Mouse (Mus musculus) megakaryocyte progenitor cell, adult 5-6 weeks (primary cell): ENCODE results near the gene Taf1. TPM values are rescaled to one million over a fixed set of nuclear protein-coding genes. Genes with fewer than 3 reads are reported as not detected.

Experiments used
- ATAC-seq: replicated peaks from 2 replicates; pipeline ENCODE4 v1.8.0; 2016; ENCODE audit warnings: mild to moderate bottlenecking, moderate TSS enrichment, inconsistent platforms; ENCODE audit not compliant: poor library complexity
- total RNA-seq, 2 experiments: library from RNA; stranded (forward) in 1 of 2; stranded (reverse) in 1 of 2; fragments of 157-497, 149-512 nt in 1 of 2; fragments of 200-1000 nt in 1 of 2; gene quantifications; 2 replicates each; pipeline versions ENCODE4 v1.2.3 to v1.2.4; 2015 to 2017

The Taf1 gene
- total RNA-seq, 2 experiments from 2014 or later: 43.6 to 49.3 TPM

GRCm38 (mm10) chrX:101646621-101647020 is 114.1 kb downstream of the Taf1 start:
- peak; percentile 63 for ATAC-seq

Other genes starting within 250 kb of the Taf1 start
- not detected in 2 replicates for gene Nlgn3, start 233.6 kb upstream of the Taf1 start, total RNA-seq (2015)
- 0.24 TPM in 1 of 2 replicates, not detected in the other for gene Nlgn3, start 233.6 kb upstream of the Taf1 start, total RNA-seq (2017)
- gene Gjb1, start 156.4 kb upstream of the Taf1 start, total RNA-seq (2015): not detected in 2 replicates
- gene Gjb1, start 156.4 kb upstream of the Taf1 start, total RNA-seq (2017): not detected in 2 replicates
- 44.6 and 47.2 TPM in 2 replicates for gene Zmym3, start 111.9 kb upstream of the Taf1 start, total RNA-seq (2015)
- 25.1 and 30.1 TPM in 2 replicates for gene Zmym3, start 111.9 kb upstream of the Taf1 start, total RNA-seq (2017)
- gene Nono, start 103.4 kb upstream of the Taf1 start, total RNA-seq (2015): 244 and 248 TPM in 2 replicates
- gene Nono, start 103.4 kb upstream of the Taf1 start, total RNA-seq (2017): 452 and 507 TPM in 2 replicates
- 0.88 and 1.9 TPM in 2 replicates for gene Itgb1bp2, start 83.6 kb upstream of the Taf1 start, total RNA-seq (2015)
- 0.12 TPM in 1 of 2 replicates, not detected in the other for gene Itgb1bp2, start 83.6 kb upstream of the Taf1 start, total RNA-seq (2017)
- 85.2 and 148 TPM in 2 replicates for gene Ogt, start 107.3 kb downstream of the Taf1 start, total RNA-seq (2015)
- gene Ogt, start 107.3 kb downstream of the Taf1 start, total RNA-seq (2017): 53.9 and 80.9 TPM in 2 replicates
- gene Cxcr3, start 201.5 kb downstream of the Taf1 start, total RNA-seq (2015): 0.22 and 0.29 TPM in 2 replicates
- 0.07 and 0.21 TPM in 2 replicates for gene Cxcr3, start 201.5 kb downstream of the Taf1 start, total RNA-seq (2017)